Mouse (Mus musculus) spleen, adult 2 months (tissue): ENCODE data around the gene Rassf1. TPM values are rescaled to one million over a fixed set of nuclear protein-coding genes. Genes with fewer than 3 reads are reported as not detected.

Experiments used
- DNase-seq, 2 experiments: peaks; one replicate each; pipeline versions ENCODE4 v3.0.0 to v3.0.0-alpha.2; 2012 to 2021; ENCODE audit warnings: low spot score in 2 of 2, low read depth in 1 of 2
- H3K27ac ChIP-seq: fragments of 200-500 bp; 2 replicates; pipeline ENCODE4 v1.5.1; 2012; ENCODE audit warnings: low read length, inconsistent platforms; ENCODE audit not compliant: insufficient read depth
- H3K27me3 ChIP-seq: fragments of 200-500 bp; 2 replicates; pipeline ENCODE4 v1.6.1; 2012; ENCODE audit warnings: mild to moderate bottlenecking, moderate library complexity, low read length, inconsistent platforms; ENCODE audit not compliant: control insufficient read depth, insufficient read depth
- H3K36me3 ChIP-seq: fragments of 200-500 bp; 2 replicates; pipeline ENCODE4 v1.6.1; 2012; ENCODE audit warnings: mild to moderate bottlenecking, low read length, inconsistent platforms; ENCODE audit not compliant: control insufficient read depth, insufficient read depth
- H3K4me1 ChIP-seq: fragments of 200-500 bp; 2 replicates; pipeline ENCODE4 v1.6.1; 2011; ENCODE audit warnings: inconsistent platforms; ENCODE audit not compliant: control insufficient read depth, insufficient read depth, insufficient read length
- H3K4me3 ChIP-seq: fragments of 200-500 bp; 2 replicates; pipeline ENCODE4 v1.5.1; 2011; ENCODE audit warnings: mild to moderate bottlenecking, inconsistent platforms; ENCODE audit not compliant: insufficient read depth, insufficient read length; ENCODE audit errors: extremely low read depth
- CTCF ChIP-seq: fragments of 200-500 bp; IDR thresholded peaks from 2 replicates; pipeline ENCODE4 v1.5.1; 2011; ENCODE audit warnings: mild to moderate bottlenecking, inconsistent platforms; ENCODE audit not compliant: insufficient read depth, insufficient read length, insufficient replicate concordance; ENCODE audit errors: extremely low read depth
- POLR2A ChIP-seq: fragments of 200-500 bp; IDR thresholded peaks from 2 replicates; pipeline ENCODE4 v1.6.1; 2011; ENCODE audit warnings: low read depth, low read length, inconsistent platforms
- WGBS: fragments of 180-500 bp; shearing (Covaris S2); methylation state at CpG from one replicate; pipeline ENCODE4 v1.1.7; 2018; 5-methylcytosine and 5-hydroxymethylcytosine counted together
- polyA plus RNA-seq: library from polyadenylated mRNA; depleted of rRNA; stranded (reverse); fragments of >200 nt; gene quantifications from 2 replicates; pipeline ENCODE4 v1.2.3, GENCODE M21; 2012

Rassf1 gene
- polyA plus RNA-seq, 1 experiment, result 20.9 TPM

- peak within 1 kb of the TSS; percentile 80 for H3K4me3 ChIP-seq
- H3K36me3 ChIP-seq, result peaks cover 18% of the 10 kb centered on the region
- H3K27me3 ChIP-seq, result no peaks in the 10 kb centered on the region
- peak; percentile 83 to 93 for DNase-seq
- TF ChIP-seq CTCF (no peak), POLR2A (peak; percentile 23; the same call in 1 of the 2 replicates)
- H3K4me1 ChIP-seq, result peaks cover 9% of the 10 kb centered on the region; the same call in 1 of the 2 replicates
- under 1% methylated on average over 46 of the region's 46 CpGs for WGBS
- peak within 1 kb of the TSS; percentile 81 for H3K27ac ChIP-seq
Observed at GRCm38 (mm10) chr9:107541474-107542351, 9.6 kb upstream of the Rassf1 start, which contains the start of the genes Cyb561d2 and Nprl2. TSS of gene Cyb561d2 (minus strand) at chr9:107542193. TSS of gene Nprl2 (plus strand) at chr9:107542226.

DNA sequence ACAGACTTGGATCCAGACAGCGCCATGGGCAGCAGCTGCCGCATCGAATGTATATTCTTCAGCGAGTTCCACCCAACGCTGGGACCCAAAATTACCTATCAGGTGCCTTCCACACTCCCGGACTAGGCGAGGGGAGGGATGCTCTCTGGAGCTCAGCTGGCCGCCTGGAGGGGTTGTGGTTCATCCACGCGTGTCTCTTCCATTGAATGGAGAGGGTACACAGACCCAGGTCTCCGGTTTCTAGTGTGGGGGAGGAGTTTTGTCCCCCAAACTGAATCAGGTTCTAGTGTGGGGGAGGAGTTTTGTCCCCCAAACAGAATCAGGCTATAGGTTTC is 9.0 kb upstream of the Rassf1 start:
- Histone ChIP-seq H3K4me1 (peaks cover 15% of the 10 kb centered on the region; the same call in 1 of the 2 replicates), H3K27ac (peak overlapping the region; percentile 44), H3K4me3 (peak overlapping the region; percentile 80), H3K36me3 (peaks cover 18% of the 10 kb centered on the region), H3K27me3 (no peaks in the 10 kb centered on the region)
- no peak for TF ChIP-seq POLR2A
- no peak for TF ChIP-seq CTCF
- DNase-seq, result no peak
- WGBS, result under 1% methylated on average over 11 of the region's 11 CpGs

DNA sequence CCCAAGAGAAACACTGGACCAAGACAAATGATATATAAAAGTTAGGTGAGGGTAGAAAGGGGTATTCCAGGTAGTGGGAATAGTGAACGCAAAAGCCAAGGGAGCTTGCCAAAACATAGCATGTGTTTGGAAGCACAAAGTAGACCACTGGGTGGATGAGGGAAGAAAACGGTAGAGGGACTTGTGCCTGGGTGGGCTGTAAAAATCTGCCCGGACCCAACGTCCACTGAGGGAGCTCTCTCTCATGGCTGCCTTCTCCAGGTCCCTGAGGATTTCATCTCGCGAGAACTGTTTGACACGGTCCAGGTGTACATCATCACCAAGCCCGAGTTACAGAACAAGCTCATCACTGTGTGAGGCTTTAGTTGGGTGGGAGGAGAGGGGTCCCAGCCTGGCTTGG is 8.6 kb upstream of the Rassf1 start:
- no peak for TF ChIP-seq CTCF
- TF ChIP-seq POLR2A, result no peak
- peaks cover 18% of the 10 kb centered on the region for H3K36me3 ChIP-seq
- H3K27ac ChIP-seq, result no peak overlapping the region
- H3K4me3 ChIP-seq, result 0 out of 2 replicates have a peak overlapping the region, but pooled peaks have one; percentile 80
- no peak for DNase-seq
- H3K27me3 ChIP-seq, result no peaks in the 10 kb centered on the region
- WGBS, result 64% methylated on average over 8 of the region's 8 CpGs
- H3K4me1 ChIP-seq, result peaks cover 18% of the 10 kb centered on the region; the same call in 1 of the 2 replicates

GRCm38 (mm10) chr9:107543299-107543698 is 8.1 kb upstream of the Rassf1 start:
- WGBS, result 94% methylated on average over 11 of the region's 11 CpGs
- no peak for DNase-seq
- H3K4me3 ChIP-seq, result no peak overlapping the region
- H3K4me1 ChIP-seq, result peaks cover 18% of the 10 kb centered on the region; the same call in 1 of the 2 replicates
- no peak for TF ChIP-seq CTCF
- no peak for TF ChIP-seq POLR2A
- H3K36me3 ChIP-seq, result peaks cover 13% of the 10 kb centered on the region
- H3K27me3 ChIP-seq, result no peaks in the 10 kb centered on the region
- H3K27ac ChIP-seq, result no peak overlapping the region

- 96% methylated on average over 17 of the region's 17 CpGs for WGBS
- no peak for TF ChIP-seq CTCF
- TF ChIP-seq POLR2A, result no peak
- H3K36me3 ChIP-seq, result peaks cover 7% of the 10 kb centered on the region; the same call in 1 of the 2 replicates
- H3K27me3 ChIP-seq, result no peaks in the 10 kb centered on the region
- H3K4me3 ChIP-seq, result no peak overlapping the region
- no peak for DNase-seq
- H3K27ac ChIP-seq, result no peak overlapping the region
- peaks cover 18% of the 10 kb centered on the region; the same call in 1 of the 2 replicates for H3K4me1 ChIP-seq
Observed at GRCm38 (mm10) chr9:107544196-107544700, 7.1 kb upstream of the Rassf1 start.

DNA sequence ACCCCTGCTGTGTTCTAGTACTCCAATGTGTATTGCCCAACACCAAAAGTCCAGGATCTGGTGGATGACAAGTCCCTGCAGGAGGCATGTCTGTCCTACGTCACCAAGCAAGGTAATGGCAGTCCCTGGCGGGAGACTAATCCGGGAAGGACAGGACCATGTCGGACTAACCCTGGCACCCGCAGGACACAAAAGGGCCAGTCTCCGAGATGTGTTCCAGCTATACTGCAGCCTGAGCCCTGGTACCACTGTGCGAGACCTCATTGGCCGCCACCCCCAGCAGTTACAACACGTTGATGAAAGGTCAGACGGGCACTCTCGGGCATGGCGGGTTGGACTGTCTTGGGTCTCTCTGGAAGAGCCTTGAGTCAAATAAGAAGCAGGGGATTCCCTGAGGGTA is 6.6 kb upstream of the Rassf1 start:
- Histone ChIP-seq H3K4me3 (no peak overlapping the region), H3K4me1 (peaks cover 18% of the 10 kb centered on the region; the same call in 1 of the 2 replicates), H3K27ac (no peak overlapping the region), H3K27me3 (no peaks in the 10 kb centered on the region), H3K36me3 (peaks cover 5% of the 10 kb centered on the region; the same call in 1 of the 2 replicates)
- DNase-seq, result no peak
- TF ChIP-seq POLR2A, result no peak
- no peak for TF ChIP-seq CTCF
- 96% methylated on average over 12 of the region's 12 CpGs for WGBS
